Mouse (Mus musculus): ENCODE data around the gene Gm12666.
"Not testable (repeated sequence)": the region's sequence is repeated elsewhere in the genome, so short reads cannot be mapped to it uniquely, and the experiment has no call there.

Gm12666 gene

GRCm38 (mm10) chr4:92191649-92192048 lies at the start of gene Gm12666:
TSS of gene Gm12666 (minus strand) at chr4:92191749.
- not testable (repeated sequence) for DNase-seq

- DNase-seq, result no peak
Measured at GRCm38 (mm10) chr4:92226326-92226725, 34.8 kb upstream of the Gm12666 start.

DNA sequence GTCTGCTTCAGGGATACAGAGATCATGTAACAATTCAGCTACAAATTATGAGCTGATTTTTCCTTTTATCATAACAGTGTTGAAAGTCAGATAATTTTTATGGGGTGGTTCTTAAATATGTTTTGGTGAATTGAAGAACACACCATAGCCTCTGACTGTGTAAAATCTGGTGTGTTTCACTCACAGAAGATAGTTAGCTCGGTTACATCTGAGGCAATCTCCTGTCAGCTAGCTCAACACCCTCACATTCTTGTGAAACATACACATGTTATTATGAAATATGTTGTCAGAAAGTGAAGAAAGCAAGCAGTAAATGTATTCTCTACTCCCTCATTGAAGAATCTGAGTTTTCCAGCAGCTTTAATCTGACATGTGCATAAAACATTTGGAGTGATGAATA lies 24.7 kb upstream of the Gm12666 start:
- no peak for DNase-seq

- DNase-seq, result no peak
Measured at GRCm38 (mm10) chr4:92152646-92153045, 38.9 kb downstream of the Gm12666 start.

GRCm38 (mm10) chr4:92147134-92147533 lies 44.4 kb downstream of the Gm12666 start, which contains the start of gene Izumo3:
TSS of gene Izumo3 (minus strand) at chr4:92147234.
- DNase-seq, result no peak

Measured in thymus, postnatal 25 days (tissue).